Mouse (Mus musculus): ENCODE measurements around the gene Sez6.

Gene Sez6

GRCm38 (mm10) chr11:77906097-77906687, 24.4 kb upstream of the Sez6 start:
- DNase-seq (ENCODE audit: low spot score in 2 of 2), result no peak

GRCm38 (mm10) chr11:77906747-77907174, 23.8 kb upstream of the Sez6 start:
- no peak for DNase-seq (ENCODE audit: low spot score in 2 of 2)

GRCm38 (mm10) chr11:77908468-77908867, 22.1 kb upstream of the Sez6 start:
- no peak for DNase-seq (ENCODE audit: low spot score in 2 of 2)

GRCm38 (mm10) chr11:77909376-77909775, 21.2 kb upstream of the Sez6 start:
- DNase-seq (ENCODE audit: low spot score in 2 of 2), result no peak

- no peak for DNase-seq (ENCODE audit: low spot score in 2 of 2)
Observed at GRCm38 (mm10) chr11:77909776-77910175, 20.8 kb upstream of the Sez6 start.

GRCm38 (mm10) chr11:77913505-77913904, 17.1 kb upstream of the Sez6 start:
- DNase-seq (ENCODE audit: low spot score in 2 of 2), result no peak

GRCm38 (mm10) chr11:77914598-77915260, 15.9 kb upstream of the Sez6 start:
- DNase-seq (ENCODE audit: low spot score in 2 of 2), result no peak

- DNase-seq (ENCODE audit: low spot score in 2 of 2), result no peak
Observed at GRCm38 (mm10) chr11:77916741-77917140, 13.9 kb upstream of the Sez6 start.

GRCm38 (mm10) chr11:77917166-77917565, 13.4 kb upstream of the Sez6 start:
- DNase-seq (ENCODE audit: low spot score in 2 of 2), result no peak

- DNase-seq (ENCODE audit: low spot score in 2 of 2), result no peak
Observed at GRCm38 (mm10) chr11:77923285-77923684, 7.3 kb upstream of the Sez6 start.

GRCm38 (mm10) chr11:77925836-77926657, 4.6 kb upstream of the Sez6 start:
- DNase-seq (ENCODE audit: low spot score in 2 of 2), result no peak

GRCm38 (mm10) chr11:77926666-77927065, 3.9 kb upstream of the Sez6 start:
- no peak for DNase-seq (ENCODE audit: low spot score in 2 of 2)

- no peak for DNase-seq (ENCODE audit: low spot score in 2 of 2)
Observed at GRCm38 (mm10) chr11:77927837-77928236, 2.8 kb upstream of the Sez6 start.

GRCm38 (mm10) chr11:77931541-77932433, 1.2 kb downstream of the Sez6 start:
- no peak for DNase-seq (ENCODE audit: low spot score in 2 of 2)

GRCm38 (mm10) chr11:77932576-77932975, 2.0 kb downstream of the Sez6 start:
- DNase-seq (ENCODE audit: low spot score in 2 of 2), result no peak

- DNase-seq (ENCODE audit: low spot score in 2 of 2), result no peak
Observed at GRCm38 (mm10) chr11:77934111-77934521, 3.5 kb downstream of the Sez6 start.

- DNase-seq (ENCODE audit: low spot score in 2 of 2), result no peak
Observed at GRCm38 (mm10) chr11:77934568-77935311, 4.1 kb downstream of the Sez6 start.

- no peak for DNase-seq (ENCODE audit: low spot score in 2 of 2)
Observed at GRCm38 (mm10) chr11:77936846-77937245, 6.2 kb downstream of the Sez6 start.

GRCm38 (mm10) chr11:77937649-77938410, 7.2 kb downstream of the Sez6 start:
- DNase-seq (ENCODE audit: low spot score in 2 of 2), result no peak

- no peak for DNase-seq (ENCODE audit: low spot score in 2 of 2)
Observed at GRCm38 (mm10) chr11:77942230-77942629, 11.6 kb downstream of the Sez6 start.

All from right cerebral cortex, adult 2 months (tissue).